Mouse (Mus musculus) liver, embryonic 15.5 days (tissue): Measurements from ENCODE around the gene Mylk. TPM values are rescaled to one million over a fixed set of nuclear protein-coding genes. Genes with fewer than 3 reads are reported as not detected.
"Not testable (repeated sequence)": the region's sequence is repeated elsewhere in the genome, so short reads cannot be mapped to it uniquely, and the experiment has no call there.

Experiments used
- ATAC-seq: fragments of 200-750 bp; cut with Nextera tagmentation; 2 replicates; pipeline ENCODE4 v1.8.0; 2017; ENCODE audit warnings: moderate number of reproducible peaks, mild to moderate bottlenecking, moderate library complexity; ENCODE audit not compliant: insufficient read depth
- H3K27ac ChIP-seq: fragments of 300-500 bp; sonication (generic); replicated peaks from 2 replicates; pipeline ENCODE4 v1.5.1; 2015; ENCODE audit warnings: mild to moderate bottlenecking, inconsistent platforms
- H3K27me3 ChIP-seq: fragments of 300-500 bp; sonication (generic); 2 replicates; pipeline ENCODE4 v1.6.1; 2015; ENCODE audit warnings: mild to moderate bottlenecking, inconsistent platforms
- H3K36me3 ChIP-seq: fragments of 300-500 bp; sonication (generic); replicated peaks from 2 replicates; pipeline ENCODE4 v1.6.1; 2015; ENCODE audit warnings: moderate library complexity, mild to moderate bottlenecking, inconsistent platforms
- H3K4me1 ChIP-seq: fragments of 300-500 bp; sonication (generic); replicated peaks from 2 replicates; pipeline ENCODE4 v1.6.1; 2015; ENCODE audit warnings: inconsistent platforms
- H3K4me2 ChIP-seq: fragments of 300-500 bp; sonication (generic); 2 replicates; pipeline ENCODE4 v1.6.1; 2015; ENCODE audit warnings: moderate library complexity, mild to moderate bottlenecking, inconsistent platforms
- H3K4me3 ChIP-seq: fragments of 300-500 bp; sonication (generic); replicated peaks from 2 replicates; pipeline ENCODE4 v1.5.1; 2015; ENCODE audit warnings: mild to moderate bottlenecking, inconsistent platforms
- H3K9ac ChIP-seq: fragments of 300-500 bp; sonication (generic); 2 replicates; pipeline ENCODE4 v1.6.1; 2015; ENCODE audit warnings: moderate library complexity, mild to moderate bottlenecking, inconsistent platforms
- H3K9me3 ChIP-seq: fragments of 300-500 bp; sonication (generic); replicated peaks from 2 replicates; pipeline ENCODE4 v1.6.1; 2016; ENCODE audit warnings: inconsistent platforms
- WGBS: fragments of 180-500 bp; shearing (Covaris S2); methylation state at CpG from one replicate; pipeline ENCODE4 v1.1.7; 2015; ENCODE audit warnings: mixed read lengths; ENCODE audit not compliant: insufficient replicate concordance; 5-methylcytosine and 5-hydroxymethylcytosine counted together
- polyA plus RNA-seq: library from polyadenylated mRNA; unstranded; fragments of >200 nt; fragmentation: Nextera tagmentation; extraction: Ambion mirVana; gene quantifications from 2 replicates; pipeline ENCODE4 v1.2.1, GENCODE M21; 2015

The Mylk gene
- polyA plus RNA-seq, 1 experiment from 2014 or later: 4.4 TPM

- Histone ChIP-seq H3K4me1 (no peaks in the 10 kb centered on the region), H3K27ac (no peak overlapping the region), H3K4me3 (no peak overlapping the region), H3K36me3 (no peaks in the 10 kb centered on the region), H3K27me3 (no peaks in the 10 kb centered on the region), H3K4me2 (no peak overlapping the region), H3K9me3 (no peaks in the 10 kb centered on the region), H3K9ac (no peak overlapping the region)
- WGBS: 47% methylated on average over 2 of the region's 2 CpGs
- no peak for ATAC-seq
These were observed 67.2 kb downstream of the Mylk start for GRCm38 (mm10) chr16:34812165-34812564.

GRCm38 (mm10) chr16:34813161-34813560 is 68.2 kb downstream of the Mylk start:
- not testable (repeated sequence) for H3K4me2 ChIP-seq, H3K4me3 ChIP-seq, H3K9ac ChIP-seq, H3K9me3 ChIP-seq, H3K36me3 ChIP-seq, H3K4me1 ChIP-seq, H3K27me3 ChIP-seq, H3K27ac ChIP-seq, ATAC-seq

- H3K4me1 ChIP-seq: no peaks in the 10 kb centered on the region
- H3K9me3 ChIP-seq: no peaks in the 10 kb centered on the region
- H3K27ac ChIP-seq: no peak overlapping the region
- ATAC-seq: no peak
- H3K9ac ChIP-seq: no peak overlapping the region
- H3K4me3 ChIP-seq: no peak overlapping the region
- H3K4me2 ChIP-seq: no peak overlapping the region
- H3K27me3 ChIP-seq: no peaks in the 10 kb centered on the region
- H3K36me3 ChIP-seq: no peaks in the 10 kb centered on the region
- WGBS: 38% methylated on average over 3 of the region's 3 CpGs
These were observed 68.6 kb downstream of the Mylk start for GRCm38 (mm10) chr16:34813570-34813969.

- no peak for ATAC-seq
These were observed 69.6 kb downstream of the Mylk start for GRCm38 (mm10) chr16:34814612-34815011.

GRCm38 (mm10) chr16:34816548-34816947 is 71.5 kb downstream of the Mylk start:
- H3K4me1 ChIP-seq: no peaks in the 10 kb centered on the region
- no peak for ATAC-seq
- H3K27ac ChIP-seq: no peak overlapping the region
- H3K9ac ChIP-seq: no peak overlapping the region
- no peak overlapping the region for H3K4me2 ChIP-seq
- H3K9me3 ChIP-seq: no peaks in the 10 kb centered on the region
- no peak overlapping the region for H3K4me3 ChIP-seq
- H3K36me3 ChIP-seq: no peaks in the 10 kb centered on the region
- H3K27me3 ChIP-seq: no peaks in the 10 kb centered on the region
- WGBS: 41% methylated on average over 7 of the region's 7 CpGs

More at GRCm38 (mm10) chr16:34814612-34815011, 69.6 kb downstream of the Mylk start:
- Histone ChIP-seq H3K36me3 (no peaks in the 10 kb centered on the region), H3K9ac (no peak overlapping the region), H3K27me3 (no peaks in the 10 kb centered on the region), H3K4me1 (no peaks in the 10 kb centered on the region), H3K4me3 (no peak overlapping the region), H3K9me3 (no peaks in the 10 kb centered on the region), H3K4me2 (no peak overlapping the region), H3K27ac (no peak overlapping the region)
- 59% methylated on average over 7 of the region's 7 CpGs for WGBS

GRCm38 (mm10) chr16:34825111-34825744 is 80.2 kb downstream of the Mylk start:
- Histone ChIP-seq H3K4me3 (no peak overlapping the region), H3K4me1 (no peaks in the 10 kb centered on the region), H3K27me3 (no peaks in the 10 kb centered on the region), H3K9ac (no peak overlapping the region), H3K4me2 (no peak overlapping the region), H3K27ac (no peak overlapping the region), H3K9me3 (no peaks in the 10 kb centered on the region), H3K36me3 (no peaks in the 10 kb centered on the region)
- ATAC-seq: no peak
- 51% methylated on average over 7 of the region's 7 CpGs for WGBS

GRCm38 (mm10) chr16:34834477-34834876 is 89.5 kb downstream of the Mylk start:
- Histone ChIP-seq H3K4me3 (no peak overlapping the region), H3K27ac (no peak overlapping the region), H3K9ac (no peak overlapping the region), H3K36me3 (no peaks in the 10 kb centered on the region), H3K4me1 (no peaks in the 10 kb centered on the region), H3K9me3 (no peaks in the 10 kb centered on the region), H3K4me2 (no peak overlapping the region), H3K27me3 (no peaks in the 10 kb centered on the region)
- ATAC-seq: no peak
- WGBS: 39% methylated on average over 1 of the region's 1 CpGs

GRCm38 (mm10) chr16:34839004-34839703 is 94.1 kb downstream of the Mylk start:
- Histone ChIP-seq H3K4me2 (no peak overlapping the region), H3K4me3 (no peak overlapping the region), H3K27ac (no peak overlapping the region), H3K9me3 (no peaks in the 10 kb centered on the region), H3K9ac (no peak overlapping the region), H3K4me1 (no peaks in the 10 kb centered on the region), H3K36me3 (no peaks in the 10 kb centered on the region), H3K27me3 (no peaks in the 10 kb centered on the region)
- WGBS: 59% methylated on average over 7 of the region's 7 CpGs
- no peak for ATAC-seq

- H3K9me3 ChIP-seq: no peaks in the 10 kb centered on the region
- no peak for ATAC-seq
- 63% methylated on average over 7 of the region's 7 CpGs for WGBS
- no peaks in the 10 kb centered on the region for H3K36me3 ChIP-seq
- no peaks in the 10 kb centered on the region for H3K4me1 ChIP-seq
- H3K4me2 ChIP-seq: no peak overlapping the region
- no peak overlapping the region for H3K9ac ChIP-seq
- no peak overlapping the region for H3K27ac ChIP-seq
- no peaks in the 10 kb centered on the region for H3K27me3 ChIP-seq
- H3K4me3 ChIP-seq: no peak overlapping the region
These were observed 94.8 kb downstream of the Mylk start for GRCm38 (mm10) chr16:34839704-34840331.

- Histone ChIP-seq H3K4me3 (no peak overlapping the region), H3K4me2 (no peak overlapping the region), H3K9ac (no peak overlapping the region), H3K27me3 (no peaks in the 10 kb centered on the region), H3K4me1 (no peaks in the 10 kb centered on the region), H3K9me3 (no peaks in the 10 kb centered on the region), H3K36me3 (no peaks in the 10 kb centered on the region), H3K27ac (no peak overlapping the region)
- ATAC-seq: no peak
- WGBS: 64% methylated on average over 6 of the region's 6 CpGs
These were observed 99.8 kb downstream of the Mylk start for GRCm38 (mm10) chr16:34844783-34845182.

- no peak overlapping the region for H3K27ac ChIP-seq
- H3K27me3 ChIP-seq: no peaks in the 10 kb centered on the region
- H3K4me1 ChIP-seq: no peaks in the 10 kb centered on the region
- no peak overlapping the region for H3K4me2 ChIP-seq
- no peak overlapping the region for H3K9ac ChIP-seq
- WGBS: 19% methylated on average over 3 of the region's 3 CpGs
- H3K4me3 ChIP-seq: no peak overlapping the region
- no peak for ATAC-seq
- no peaks in the 10 kb centered on the region for H3K9me3 ChIP-seq
- H3K36me3 ChIP-seq: no peaks in the 10 kb centered on the region
These were observed 102.6 kb downstream of the Mylk start for GRCm38 (mm10) chr16:34847638-34848037.
